Mouse (Mus musculus) heart, postnatal 0 days (tissue): ENCODE measurements around the gene Dock6. TPM values are rescaled to one million over a fixed set of nuclear protein-coding genes. Genes with fewer than 3 reads are reported as not detected.
"Not testable (repeated sequence)": the region's sequence is repeated elsewhere in the genome, so short reads cannot be mapped to it uniquely, and the experiment has no call there.

Experiments used
- ATAC-seq: fragments of 200-750 bp; cut with Nextera tagmentation; 2 replicates; pipeline ENCODE4 v1.8.0; 2017; ENCODE audit warnings: low read depth, moderate number of reproducible peaks, moderate library complexity; ENCODE audit not compliant: insufficient read depth
- DNase-seq: peaks from one replicate; pipeline ENCODE4 v3.0.0-alpha.2; 2016; ENCODE audit warnings: low spot score
- H3K27ac ChIP-seq: fragments of 300-500 bp; sonication (generic); 2 replicates; pipeline ENCODE4 v1.5.1; 2014; ENCODE audit warnings: low read depth, mild to moderate bottlenecking
- H3K27me3 ChIP-seq: fragments of 300-500 bp; sonication (generic); 2 replicates; pipeline ENCODE4 v1.6.1; 2014; ENCODE audit warnings: low read length, mixed read lengths; ENCODE audit not compliant: control insufficient read depth, insufficient read depth
- H3K36me3 ChIP-seq: fragments of 300-500 bp; sonication (generic); replicated peaks from 2 replicates; pipeline ENCODE4 v1.6.1; 2014; ENCODE audit warnings: low read length, mixed read lengths; ENCODE audit not compliant: control insufficient read depth, insufficient read depth
- H3K4me1 ChIP-seq: fragments of 300-500 bp; sonication (generic); 2 replicates; pipeline ENCODE4 v1.6.1; 2014; ENCODE audit warnings: antibody characterized with exemption; ENCODE audit not compliant: control insufficient read depth, insufficient read depth
- H3K4me2 ChIP-seq: fragments of 300-500 bp; sonication (generic); 2 replicates; pipeline ENCODE4 v1.6.1; 2014; ENCODE audit warnings: low read depth, mild to moderate bottlenecking, low read length, moderate library complexity
- H3K4me3 ChIP-seq: fragments of 300-500 bp; sonication (generic); 2 replicates; pipeline ENCODE4 v1.5.1; 2014; ENCODE audit warnings: low read depth, low read length
- H3K9ac ChIP-seq: fragments of 300-500 bp; sonication (generic); replicated peaks from 2 replicates; pipeline ENCODE4 v1.6.1; 2014; ENCODE audit warnings: low read depth, low read length, mixed read lengths
- H3K9me3 ChIP-seq: fragments of 300-500 bp; sonication (generic); replicated peaks from 2 replicates; pipeline ENCODE4 v1.6.1; 2016; ENCODE audit warnings: low read length; ENCODE audit not compliant: control insufficient read depth
- CTCF ChIP-seq: IDR thresholded peaks from 2 replicates; pipeline ENCODE4 v1.5.1; 2016; ENCODE audit warnings: antibody characterized with exemption, control low read depth, low read depth
- EP300 ChIP-seq: IDR thresholded peaks from 2 replicates; pipeline ENCODE4 v1.6.1; 2016; ENCODE audit warnings: antibody characterized with exemption, low read depth
- WGBS: fragments of 180-500 bp; shearing (Covaris S2); extraction: QIAGEN DNeasy Blood & Tissue Kit; methylation state at CpG from one replicate; pipeline ENCODE4 v1.1.7; 2014; 5-methylcytosine and 5-hydroxymethylcytosine counted together
- polyA plus RNA-seq: library from polyadenylated mRNA; unstranded; fragments of >200 nt; fragmentation: Nextera tagmentation; extraction: Ambion mirVana; gene quantifications from 2 replicates; pipeline ENCODE4 v1.2.1, GENCODE M21; 2015
- total RNA-seq: library from RNA; depleted of rRNA; stranded (reverse); fragments of >200 nt; gene quantifications from 2 replicates; pipeline ENCODE4 v1.2.3, GENCODE M21; 2014; ENCODE audit warnings: low replicate concordance

Dock6 gene
- total and polyA plus RNA-seq, 2 experiments from 2014 or later = 22.7 to 38.5 TPM

- ATAC-seq = no peak
- 89% methylated on average over 25 of the region's 25 CpGs for WGBS
- Histone ChIP-seq H3K27ac (no peak overlapping the region), H3K36me3 (peaks cover 43% of the 10 kb centered on the region), H3K9me3 (no peaks in the 10 kb centered on the region), H3K4me1 (peaks cover 36% of the 10 kb centered on the region), H3K4me2 (no peak overlapping the region), H3K9ac (no peak overlapping the region), H3K4me3 (no peak overlapping the region), H3K27me3 (no peaks in the 10 kb centered on the region)
- no peak for DNase-seq
- TF ChIP-seq CTCF = no peak
- no peak for TF ChIP-seq EP300
Measured at GRCm38 (mm10) chr9:21794925-21795324, 57.5 kb downstream of the Dock6 start.

GRCm38 (mm10) chr9:21794344-21794834, 58.0 kb downstream of the Dock6 start:
- no peak overlapping the region for H3K4me3 ChIP-seq
- H3K27me3 ChIP-seq = no peaks in the 10 kb centered on the region
- TF ChIP-seq EP300 = no peak
- TF ChIP-seq CTCF = no peak
- H3K9me3 ChIP-seq = no peaks in the 10 kb centered on the region
- ATAC-seq (no peak), DNase-seq (no peak)
- H3K4me1 ChIP-seq = peaks cover 36% of the 10 kb centered on the region
- H3K4me2 ChIP-seq = no peak overlapping the region
- H3K36me3 ChIP-seq = peaks cover 49% of the 10 kb centered on the region
- H3K9ac ChIP-seq = no peak overlapping the region
- 88% methylated on average over 18 of the region's 18 CpGs for WGBS
- no peak overlapping the region for H3K27ac ChIP-seq

- H3K9ac ChIP-seq, H3K4me3 ChIP-seq, H3K4me2 ChIP-seq, DNase-seq, H3K9me3 ChIP-seq, H3K27me3 ChIP-seq, ATAC-seq, H3K27ac ChIP-seq: not testable (repeated sequence)
- WGBS = 97% methylated on average over 6 of the region's 6 CpGs
- peaks cover 39% of the 10 kb centered on the region for H3K4me1 ChIP-seq
- H3K36me3 ChIP-seq = peaks cover 57% of the 10 kb centered on the region
Measured at GRCm38 (mm10) chr9:21793507-21793906, 58.9 kb downstream of the Dock6 start.

DNA sequence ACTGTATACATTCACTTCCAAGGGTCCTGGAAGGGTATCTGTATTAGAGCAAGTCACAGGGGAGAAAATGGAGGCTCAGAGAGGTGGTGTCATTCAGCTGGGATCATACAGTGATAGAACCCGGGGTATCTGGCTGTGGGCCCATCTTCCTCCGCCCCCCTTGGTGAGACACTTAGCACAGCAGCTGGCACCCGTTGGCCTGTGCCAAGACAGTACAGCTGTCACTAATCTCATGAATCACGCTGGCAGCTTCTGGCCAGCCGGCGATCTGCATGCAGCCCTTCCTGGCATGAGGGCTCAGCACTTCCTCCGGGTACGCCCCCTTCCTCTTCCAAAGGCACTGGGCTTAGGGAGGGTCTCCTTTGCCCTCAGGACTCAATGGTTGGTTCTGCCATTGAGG, 59.8 kb downstream of the Dock6 start:
- Histone ChIP-seq H3K36me3 (peaks cover 57% of the 10 kb centered on the region), H3K27ac (peak overlapping the region; percentile 80), H3K9ac (peak overlapping the region; percentile 21; the same call in 1 of the 2 replicates), H3K4me1 (peaks cover 46% of the 10 kb centered on the region), H3K9me3 (no peaks in the 10 kb centered on the region), H3K4me3 (no peak overlapping the region), H3K4me2 (peak overlapping the region; percentile 27; the same call in 1 of the 2 replicates), H3K27me3 (no peaks in the 10 kb centered on the region)
- ATAC-seq (peak; percentile 29), DNase-seq (no peak)
- TF ChIP-seq EP300 (no peak), CTCF (no peak)
- 4% methylated on average over 8 of the region's 8 CpGs for WGBS

GRCm38 (mm10) chr9:21791861-21792260, 60.6 kb downstream of the Dock6 start:
- TF ChIP-seq EP300 = peak; percentile 83
- TF ChIP-seq CTCF = no peak
- WGBS = 15% methylated on average over 8 of the region's 8 CpGs
- no peak overlapping the region for H3K9ac ChIP-seq

GRCm38 (mm10) chr9:21788234-21788633, 64.2 kb downstream of the Dock6 start:
- Histone ChIP-seq H3K27me3 (no peaks in the 10 kb centered on the region), H3K9ac (no peak overlapping the region), H3K36me3 (peaks cover 56% of the 10 kb centered on the region), H3K4me3 (no peak overlapping the region), H3K9me3 (no peaks in the 10 kb centered on the region), H3K4me2 (no peak overlapping the region), H3K4me1 (peaks cover 30% of the 10 kb centered on the region), H3K27ac (peak overlapping the region; percentile 65)
- TF ChIP-seq EP300 = no peak
- no peak for TF ChIP-seq CTCF
- DNase-seq (no peak), ATAC-seq (no peak)
- 48% methylated on average over 9 of the region's 9 CpGs for WGBS

More at GRCm38 (mm10) chr9:21791861-21792260, 60.6 kb downstream of the Dock6 start:
- peaks cover 57% of the 10 kb centered on the region for H3K36me3 ChIP-seq
- peak overlapping the region; percentile 27 for H3K4me2 ChIP-seq
- ATAC-seq = peak; percentile 85
- H3K4me3 ChIP-seq = no peak overlapping the region
- H3K27me3 ChIP-seq = no peaks in the 10 kb centered on the region
- peak; percentile 77 for DNase-seq
- peaks cover 38% of the 10 kb centered on the region for H3K4me1 ChIP-seq
- H3K9me3 ChIP-seq = no peaks in the 10 kb centered on the region
- H3K27ac ChIP-seq = peak overlapping the region; percentile 80
